Mouse (Mus musculus) ovary, postnatal 14 days (tissue): ENCODE measurements at regions not wholly inside any gene's neighbourhood (a gene's known extent, or its start where the extent isn't known, plus 50 kb on each side); places are given as distances from the start of the nearest gene placed in this dataset.

Experiments
- DNase-seq: peaks from one replicate; pipeline ENCODE4 v3.0.0; 2022; ENCODE audit warnings: low spot score

GRCm38 (mm10) chr15:27270203-27270602 lies 196.3 kb upstream of the Ank start:
- no peak for DNase-seq

- no peak for DNase-seq
Observed at GRCm38 (mm10) chr15:27282279-27282678, 184.2 kb upstream of the Ank start.

- DNase-seq, result no peak
Observed at GRCm38 (mm10) chr15:27303856-27304255, 162.6 kb upstream of the Ank start.

- DNase-seq, result no peak
Observed at GRCm38 (mm10) chr15:27304256-27304655, 162.2 kb upstream of the Ank start.

- DNase-seq, result no peak
Observed at GRCm38 (mm10) chr15:27305035-27305434, 161.4 kb upstream of the Ank start.

GRCm38 (mm10) chr15:27308639-27309038 lies 157.8 kb upstream of the Ank start:
- DNase-seq, result no peak

- DNase-seq, result no peak
Observed at GRCm38 (mm10) chr15:27315964-27316745, 150.3 kb upstream of the Ank start.

- DNase-seq, result no peak
Observed at GRCm38 (mm10) chr15:27316746-27317129, 149.7 kb upstream of the Ank start.

GRCm38 (mm10) chr15:27321915-27322665 lies 144.4 kb upstream of the Ank start:
- DNase-seq, result no peak

- peak; percentile 55 for DNase-seq
Observed at GRCm38 (mm10) chr15:27325847-27326548, 140.5 kb upstream of the Ank start.

- no peak for DNase-seq
Observed at GRCm38 (mm10) chr15:27326549-27326876, 140.0 kb upstream of the Ank start.

GRCm38 (mm10) chr15:27327744-27328143 lies 138.7 kb upstream of the Ank start:
- DNase-seq, result no peak

- DNase-seq, result no peak
Observed at GRCm38 (mm10) chr15:27328441-27328840, 138.0 kb upstream of the Ank start.

- DNase-seq, result no peak
Observed at GRCm38 (mm10) chr15:27340070-27340469, 126.4 kb upstream of the Ank start.

GRCm38 (mm10) chr15:27341518-27341976 lies 124.9 kb upstream of the Ank start:
- no peak for DNase-seq

GRCm38 (mm10) chr15:27358441-27358840 lies 108.0 kb upstream of the Ank start:
- no peak for DNase-seq

- DNase-seq, result no peak
Observed at GRCm38 (mm10) chr15:27359271-27359670, 107.2 kb upstream of the Ank start.

- no peak for DNase-seq
Observed at GRCm38 (mm10) chr15:27374517-27374916, 92.0 kb upstream of the Ank start.

- DNase-seq, result no peak
Observed at GRCm38 (mm10) chr15:27378601-27379094, 87.8 kb upstream of the Ank start.

- no peak for DNase-seq
Observed at GRCm38 (mm10) chr15:27380436-27380945, 86.0 kb upstream of the Ank start.

GRCm38 (mm10) chr15:27381565-27381964 lies 84.9 kb upstream of the Ank start:
- no peak for DNase-seq

- DNase-seq, result no peak
Observed at GRCm38 (mm10) chr15:27390567-27390966, 75.9 kb upstream of the Ank start.
